Mouse (Mus musculus): Measurements from ENCODE around the gene Kif22.

DNA sequence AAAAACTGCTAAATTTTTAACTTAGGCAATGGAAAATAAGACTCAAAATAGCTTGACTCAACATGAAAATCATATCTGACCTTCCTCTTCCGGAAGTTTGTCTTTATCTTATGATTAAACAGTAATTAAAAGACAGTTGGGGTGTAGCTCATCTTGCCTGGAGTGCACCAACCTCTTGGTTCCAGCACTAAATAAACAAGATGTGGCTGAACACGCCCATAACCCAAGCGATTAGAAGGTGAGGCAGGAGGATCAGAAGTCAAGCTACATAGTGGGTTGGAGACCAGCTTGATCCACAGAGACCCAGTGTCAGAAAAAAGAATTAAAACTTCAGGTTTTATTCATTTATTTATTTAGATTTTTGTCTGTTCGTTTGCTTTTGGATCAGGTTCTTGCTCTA is 41.4 kb upstream of the Kif22 start:
- TF ChIP-seq POLR2AphosphoS5 (IDR thresholded peaks at IDR 0.05; ENCODE audit: borderline replicate concordance, low read depth, low read length) (no peak), EP300 (IDR thresholded peaks at IDR 0.05; ENCODE audit: low read depth in 1 of 2, low read length in 2 of 2) (no peak), TCF12 (IDR thresholded peaks at IDR 0.05; ENCODE audit: low read depth, low read length) (no peak), CTCF (IDR thresholded peaks at IDR 0.05 in 2 of 3, conservative IDR thresholded peaks at IDR 0.05 in 1 of 3; ENCODE audit: control insufficient read depth in 1 of 3, insufficient read depth in 1 of 3, low read depth in 2 of 3, low read length in 3 of 3, poor library complexity in 1 of 3, severe bottlenecking in 1 of 3) (no peak), RCOR1 (IDR thresholded peaks at IDR 0.05; ENCODE audit: low read depth, low read length) (no peak), GABPA (IDR thresholded peaks at IDR 0.05; ENCODE audit: low read depth, low read length) (no peak), GATA1 (IDR thresholded peaks at IDR 0.05; ENCODE audit: low read depth, low read length) (peak; percentile 94), UBTF (IDR thresholded peaks at IDR 0.05; ENCODE audit: borderline replicate concordance, insufficient read depth, low read depth, low read length) (no peak), CHD2 (IDR thresholded peaks at IDR 0.05; ENCODE audit: low read length) (no peak), POLR2A (IDR thresholded peaks at IDR 0.05; ENCODE audit: control insufficient read depth in 1 of 2, insufficient read depth in 1 of 2, low read depth in 1 of 2, low read length in 2 of 2, poor library complexity in 1 of 2) (peak in 1 of 2 experiments; percentile 65; a peak in 1 of 4 replicates)
